Mouse (Mus musculus): ENCODE results near the gene Zcchc24. TPM values are rescaled to one million over a fixed set of nuclear protein-coding genes. Genes with fewer than 3 reads are reported as not detected.

The Zcchc24 gene
- polyA plus RNA-seq, 1 experiment from 2014 or later, result 9.1 TPM

- Histone ChIP-seq H3K36me3 (ENCODE audit: control insufficient read depth, insufficient read depth, low read length) (no peaks in the 10 kb centered on the region; the same call in 1 of the 2 replicates), H3K9me3 (ENCODE audit: control insufficient read depth, low read length) (no peaks in the 10 kb centered on the region), H3K27me3 (replicated peaks; ENCODE audit: control insufficient read depth, insufficient read depth, low read length) (no peaks in the 10 kb centered on the region), H3K4me2 (ENCODE audit: low read depth, low read length) (no peak overlapping the region), H3K27ac (ENCODE audit: low read length) (peak overlapping the region; percentile 74), H3K9ac (ENCODE audit: low read depth, low read length) (0 out of 2 replicates have a peak overlapping the region, but pooled peaks have one; percentile 19), H3K4me3 (ENCODE audit: low read length) (no peak overlapping the region), H3K4me1 (ENCODE audit: control insufficient read depth, insufficient read depth, low read length) (peaks cover 45% of the 10 kb centered on the region)
- no peak for ATAC-seq
- 59% methylated on average over 5 of the region's 5 CpGs for WGBS
Measured at GRCm38 (mm10) chr14:25707691-25708181, 61.1 kb downstream of the Zcchc24 start.

GRCm38 (mm10) chr14:25701986-25702385, 66.9 kb downstream of the Zcchc24 start:
- H3K4me1 ChIP-seq (ENCODE audit: control insufficient read depth, insufficient read depth, low read length), result no peaks in the 10 kb centered on the region; the same call in 1 of the 2 replicates
- H3K9me3 ChIP-seq (ENCODE audit: control insufficient read depth, low read length), result no peaks in the 10 kb centered on the region
- H3K9ac ChIP-seq (ENCODE audit: low read depth, low read length), result no peak overlapping the region
- H3K4me3 ChIP-seq (ENCODE audit: low read length), result no peak overlapping the region
- no peak overlapping the region for H3K27ac ChIP-seq (ENCODE audit: low read length)
- H3K4me2 ChIP-seq (ENCODE audit: low read depth, low read length), result no peak overlapping the region
- ATAC-seq, result 0 out of 2 replicates have a peak, but pooled peaks have one; percentile 51
- H3K27me3 ChIP-seq (replicated peaks; ENCODE audit: control insufficient read depth, insufficient read depth, low read length), result no peaks in the 10 kb centered on the region
- peaks cover 8% of the 10 kb centered on the region for H3K36me3 ChIP-seq (ENCODE audit: control insufficient read depth, insufficient read depth, low read length)

DNA sequence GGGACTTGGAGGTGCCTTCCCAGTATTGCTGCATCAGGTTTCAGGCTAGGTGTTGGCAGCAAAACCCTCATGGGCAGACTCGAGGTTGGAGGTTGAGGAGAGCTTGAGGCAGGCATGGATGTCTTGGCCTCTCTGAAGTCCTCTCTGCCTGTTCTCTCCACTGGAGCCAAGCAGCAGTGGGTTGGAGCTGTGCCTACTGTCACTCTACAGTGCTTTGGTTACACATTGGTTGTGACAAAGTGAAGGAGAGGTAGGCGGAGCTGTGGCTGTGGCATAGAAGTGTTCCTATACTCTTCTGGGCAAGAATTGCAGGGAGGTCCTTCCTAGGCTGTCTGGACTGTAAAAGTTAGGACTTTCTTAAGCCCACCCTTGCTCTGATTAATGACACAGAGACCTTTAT, 72.5 kb downstream of the Zcchc24 start:
- Histone ChIP-seq H3K27ac (ENCODE audit: low read length) (no peak overlapping the region), H3K4me1 (ENCODE audit: control insufficient read depth, insufficient read depth, low read length) (peaks cover 18% of the 10 kb centered on the region), H3K36me3 (ENCODE audit: control insufficient read depth, insufficient read depth, low read length) (peaks cover 10% of the 10 kb centered on the region), H3K4me2 (ENCODE audit: low read depth, low read length) (no peak overlapping the region), H3K4me3 (ENCODE audit: low read length) (no peak overlapping the region), H3K27me3 (replicated peaks; ENCODE audit: control insufficient read depth, insufficient read depth, low read length) (no peaks in the 10 kb centered on the region), H3K9me3 (ENCODE audit: control insufficient read depth, low read length) (no peaks in the 10 kb centered on the region), H3K9ac (ENCODE audit: low read depth, low read length) (no peak overlapping the region)
- 66% methylated on average over 2 of the region's 2 CpGs for WGBS
- ATAC-seq, result no peak

GRCm38 (mm10) chr14:25695059-25695458, 73.8 kb downstream of the Zcchc24 start:
- Histone ChIP-seq H3K4me3 (ENCODE audit: low read length) (peak overlapping the region; percentile 85), H3K27me3 (replicated peaks; ENCODE audit: control insufficient read depth, insufficient read depth, low read length) (no peaks in the 10 kb centered on the region), H3K27ac (ENCODE audit: low read length) (no peak overlapping the region), H3K9me3 (ENCODE audit: control insufficient read depth, low read length) (no peaks in the 10 kb centered on the region), H3K9ac (ENCODE audit: low read depth, low read length) (peak overlapping the region; percentile 89), H3K4me2 (ENCODE audit: low read depth, low read length) (peak overlapping the region; percentile 80), H3K36me3 (ENCODE audit: control insufficient read depth, insufficient read depth, low read length) (peaks cover 10% of the 10 kb centered on the region), H3K4me1 (ENCODE audit: control insufficient read depth, insufficient read depth, low read length) (peaks cover 18% of the 10 kb centered on the region)
- 51% methylated on average over 6 of the region's 6 CpGs for WGBS
- no peak for ATAC-seq

GRCm38 (mm10) chr14:25694569-25694897, 74.3 kb downstream of the Zcchc24 start:
- Histone ChIP-seq H3K27ac (ENCODE audit: low read length) (peak overlapping the region; percentile 76), H3K27me3 (replicated peaks; ENCODE audit: control insufficient read depth, insufficient read depth, low read length) (no peaks in the 10 kb centered on the region), H3K9me3 (ENCODE audit: control insufficient read depth, low read length) (no peaks in the 10 kb centered on the region), H3K4me2 (ENCODE audit: low read depth, low read length) (peak overlapping the region; percentile 80), H3K36me3 (ENCODE audit: control insufficient read depth, insufficient read depth, low read length) (peaks cover 10% of the 10 kb centered on the region), H3K4me1 (ENCODE audit: control insufficient read depth, insufficient read depth, low read length) (peaks cover 18% of the 10 kb centered on the region), H3K4me3 (ENCODE audit: low read length) (peak overlapping the region; percentile 85), H3K9ac (ENCODE audit: low read depth, low read length) (peak overlapping the region; percentile 89)
- WGBS, result under 1% methylated on average over 10 of the region's 10 CpGs
- ATAC-seq, result peak; percentile 62

- H3K4me3 ChIP-seq (ENCODE audit: low read length), result peak within 1 kb of the TSS; percentile 85
- no peaks in the 10 kb centered on the region for H3K27me3 ChIP-seq (replicated peaks; ENCODE audit: control insufficient read depth, insufficient read depth, low read length)
- H3K9ac ChIP-seq (ENCODE audit: low read depth, low read length), result peak within 1 kb of the TSS; percentile 89
- H3K9me3 ChIP-seq (ENCODE audit: control insufficient read depth, low read length), result no peaks in the 10 kb centered on the region
- peak within 1 kb of the TSS; percentile 76 for H3K27ac ChIP-seq (ENCODE audit: low read length)
- peaks cover 18% of the 10 kb centered on the region for H3K4me1 ChIP-seq (ENCODE audit: control insufficient read depth, insufficient read depth, low read length)
- H3K36me3 ChIP-seq (ENCODE audit: control insufficient read depth, insufficient read depth, low read length), result peaks cover 10% of the 10 kb centered on the region
- H3K4me2 ChIP-seq (ENCODE audit: low read depth, low read length), result peak within 1 kb of the TSS; percentile 80
- peak; percentile 92 for ATAC-seq
- under 1% methylated on average over 70 of the region's 70 CpGs for WGBS
Measured at GRCm38 (mm10) chr14:25693888-25694568, 74.8 kb downstream of the Zcchc24 start, which contains the start of gene Ppif. Gene Ppif (plus strand): TSS chr14:25694154.

DNA sequence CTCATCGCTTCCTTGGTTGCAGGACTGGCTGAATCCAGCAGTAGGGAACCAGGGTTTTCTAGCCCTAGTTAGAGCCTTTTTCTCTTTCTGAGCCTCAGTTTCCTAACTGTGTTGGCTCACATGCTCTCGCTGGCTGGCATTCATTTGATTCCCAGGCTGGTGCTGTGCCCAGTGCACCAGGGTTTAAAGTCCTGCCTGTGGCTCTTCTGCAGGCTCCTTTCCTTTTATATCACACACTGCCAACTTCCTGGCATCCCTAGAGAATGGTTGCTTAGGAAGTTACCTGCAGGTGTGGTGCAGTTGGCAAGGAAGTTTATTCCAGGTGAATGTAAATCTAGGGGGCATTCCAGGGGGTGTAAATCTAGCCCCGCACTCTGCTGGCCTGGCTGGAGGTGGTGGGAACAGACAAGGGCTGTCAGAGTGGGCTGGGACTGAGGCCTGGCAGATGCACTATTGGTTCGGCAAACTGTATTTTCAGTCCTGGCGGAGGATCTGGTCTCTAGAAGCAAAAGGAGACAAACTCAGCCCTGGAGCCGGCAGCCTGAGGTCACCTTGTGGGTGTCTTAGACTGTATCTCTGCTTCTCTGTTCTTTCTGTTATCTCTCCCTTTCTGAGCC, 75.5 kb downstream of the Zcchc24 start:
- ATAC-seq, result no peak
- Histone ChIP-seq H3K4me1 (ENCODE audit: control insufficient read depth, insufficient read depth, low read length) (peaks cover 18% of the 10 kb centered on the region), H3K27ac (ENCODE audit: low read length) (peak overlapping the region; percentile 65), H3K36me3 (ENCODE audit: control insufficient read depth, insufficient read depth, low read length) (peaks cover 5% of the 10 kb centered on the region), H3K9ac (ENCODE audit: low read depth, low read length) (peak overlapping the region; percentile 55), H3K4me3 (ENCODE audit: low read length) (peak overlapping the region; percentile 85; the same call in 1 of the 2 replicates), H3K27me3 (replicated peaks; ENCODE audit: control insufficient read depth, insufficient read depth, low read length) (no peaks in the 10 kb centered on the region), H3K9me3 (ENCODE audit: control insufficient read depth, low read length) (no peaks in the 10 kb centered on the region), H3K4me2 (ENCODE audit: low read depth, low read length) (peak overlapping the region; percentile 80)
- 63% methylated on average over 6 of the region's 6 CpGs for WGBS

- Histone ChIP-seq H3K4me2 (ENCODE audit: low read depth, low read length) (no peak overlapping the region), H3K27ac (ENCODE audit: low read length) (peak overlapping the region; percentile 84), H3K9ac (ENCODE audit: low read depth, low read length) (0 out of 2 replicates have a peak overlapping the region, but pooled peaks have one; percentile 3), H3K27me3 (replicated peaks; ENCODE audit: control insufficient read depth, insufficient read depth, low read length) (no peaks in the 10 kb centered on the region), H3K4me3 (ENCODE audit: low read length) (no peak overlapping the region), H3K4me1 (ENCODE audit: control insufficient read depth, insufficient read depth, low read length) (peaks cover 7% of the 10 kb centered on the region), H3K36me3 (ENCODE audit: control insufficient read depth, insufficient read depth, low read length) (no peaks in the 10 kb centered on the region), H3K9me3 (ENCODE audit: control insufficient read depth, low read length) (no peaks in the 10 kb centered on the region)
- peak; percentile 41 for ATAC-seq
- 52% methylated on average over 10 of the region's 10 CpGs for WGBS
Measured at GRCm38 (mm10) chr14:25686983-25687901, 81.6 kb downstream of the Zcchc24 start.

All from intestine, embryonic 16.5 days (tissue).